Mouse (Mus musculus) ES-Bruce4 (cell line): ENCODE data around the gene Wbp1.

Experiments used
- CTCF ChIP-seq: IDR thresholded peaks from one replicate; pipeline ENCODE4 v1.8.1; 2011; ENCODE audit warnings: low read depth, low read length
- EP300 ChIP-seq: IDR thresholded peaks from 2 replicates; pipeline ENCODE4 v1.6.1; 2011; ENCODE audit warnings: low read depth, low read length; ENCODE audit not compliant: insufficient read depth

DNA sequence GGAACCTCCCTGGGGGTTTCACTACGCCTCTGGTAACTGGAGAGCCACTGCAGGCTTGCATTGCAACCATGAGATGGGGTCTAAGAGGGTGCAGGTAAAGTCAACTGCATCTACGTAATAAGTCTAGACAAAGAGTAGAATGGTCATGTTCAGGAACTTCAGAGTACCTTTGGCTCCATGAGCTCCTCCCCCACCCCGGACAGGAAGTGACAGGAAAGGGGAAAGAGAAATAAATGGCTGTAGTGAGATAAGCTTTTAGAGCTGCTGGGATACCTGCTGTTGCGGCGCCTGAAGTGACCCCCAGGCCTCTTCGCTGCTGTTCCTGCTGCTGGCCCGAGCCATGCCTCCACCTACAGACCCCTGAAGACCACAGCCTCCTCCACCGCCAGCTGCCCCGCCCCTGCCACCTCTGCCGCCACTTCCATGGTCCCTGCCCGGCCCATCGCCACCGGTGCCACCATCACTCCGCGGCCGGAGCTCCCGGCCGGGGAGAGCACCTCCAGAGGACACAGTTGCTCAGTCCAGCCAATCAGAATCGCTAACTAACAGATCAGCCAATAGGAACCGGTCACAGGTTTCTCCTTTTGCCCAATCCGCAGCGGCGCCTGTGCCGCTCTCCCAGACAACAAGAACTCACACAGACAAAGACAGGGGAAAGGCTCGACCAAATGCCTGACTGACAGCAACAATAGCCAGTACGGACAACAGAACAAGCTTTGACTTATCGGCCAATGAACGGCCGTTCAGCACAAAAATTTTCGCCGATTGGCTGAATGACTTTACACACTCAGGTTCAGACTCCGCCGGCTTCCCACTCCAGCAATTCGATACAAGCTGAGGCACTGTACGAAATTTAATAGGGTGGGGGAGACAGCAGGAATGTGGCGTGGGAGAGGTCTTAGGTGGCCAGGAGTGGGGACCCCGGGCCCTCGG lies at the start of gene Wbp1:
- TF ChIP-seq CTCF (no peak), EP300 (no peak)
